Mouse (Mus musculus): ENCODE measurements around the gene Rarb.

The Rarb gene

DNA sequence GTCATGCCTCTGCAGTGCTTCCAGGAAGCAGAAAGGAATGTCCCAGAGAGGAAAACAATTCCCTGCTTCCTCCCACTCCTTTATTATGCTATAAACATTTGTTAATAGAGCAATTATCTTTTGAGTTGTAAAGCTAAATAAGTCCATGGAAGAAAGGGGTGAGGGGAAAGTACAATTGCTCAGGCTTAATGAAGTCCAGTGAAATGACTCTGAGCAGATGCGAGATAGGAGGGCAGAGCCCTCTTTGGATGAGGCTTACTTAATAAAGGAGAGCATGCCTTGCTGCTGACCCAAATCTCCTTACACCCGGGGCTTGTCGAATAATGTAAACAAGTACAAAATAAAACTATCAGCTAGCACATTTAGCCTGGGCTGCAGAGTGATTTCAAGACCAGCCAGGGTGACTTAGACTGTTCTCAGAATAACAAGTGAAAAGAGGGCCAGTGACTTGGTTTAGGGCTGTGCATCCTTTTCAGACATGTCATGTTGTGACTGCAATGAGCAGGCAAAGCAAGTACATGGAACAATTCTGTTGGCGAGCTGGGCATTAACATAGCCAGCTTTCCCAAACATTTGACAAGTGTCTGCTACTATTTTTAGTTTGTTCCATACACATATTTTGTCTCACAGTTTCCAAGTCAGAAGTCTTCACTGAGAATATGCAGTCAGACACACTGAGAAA lies 83.5 kb downstream of the Rarb start:
- no peak for DNase-seq (ENCODE audit: low spot score)

DNA sequence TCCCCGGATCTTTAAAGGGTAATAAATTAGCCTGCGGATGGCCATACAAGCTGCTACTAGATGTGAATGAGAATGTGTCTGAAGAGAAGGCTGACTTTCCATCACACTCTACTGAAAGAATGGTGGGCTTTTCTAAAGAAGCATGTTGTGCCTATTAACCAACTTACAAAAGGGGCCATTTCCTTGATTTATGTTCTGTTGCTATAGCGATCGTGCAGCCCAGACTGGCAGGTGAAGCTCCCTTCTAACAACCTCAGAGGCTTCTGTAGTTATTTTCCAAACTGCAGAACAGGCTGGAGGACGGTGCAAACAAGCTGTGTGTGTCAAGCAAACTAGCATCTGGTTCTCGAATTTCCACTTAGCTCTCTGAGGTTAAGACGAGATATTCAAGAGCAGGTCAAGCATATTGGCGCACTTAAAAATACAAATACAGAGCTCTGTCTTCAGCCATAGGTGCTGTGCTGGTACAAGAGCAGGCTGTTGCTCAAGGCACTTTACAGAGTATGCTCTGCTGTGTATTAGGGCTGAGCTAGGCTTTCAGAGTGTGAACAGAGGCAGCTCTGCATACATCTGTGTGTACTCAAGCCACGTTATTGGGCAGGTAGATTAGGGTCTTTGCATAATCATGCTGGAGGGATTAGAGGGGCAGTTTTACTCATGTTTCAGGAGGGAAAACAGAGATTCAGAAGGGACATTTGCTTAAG lies 85.2 kb downstream of the Rarb start:
- DNase-seq (ENCODE audit: low spot score), result no peak

DNA sequence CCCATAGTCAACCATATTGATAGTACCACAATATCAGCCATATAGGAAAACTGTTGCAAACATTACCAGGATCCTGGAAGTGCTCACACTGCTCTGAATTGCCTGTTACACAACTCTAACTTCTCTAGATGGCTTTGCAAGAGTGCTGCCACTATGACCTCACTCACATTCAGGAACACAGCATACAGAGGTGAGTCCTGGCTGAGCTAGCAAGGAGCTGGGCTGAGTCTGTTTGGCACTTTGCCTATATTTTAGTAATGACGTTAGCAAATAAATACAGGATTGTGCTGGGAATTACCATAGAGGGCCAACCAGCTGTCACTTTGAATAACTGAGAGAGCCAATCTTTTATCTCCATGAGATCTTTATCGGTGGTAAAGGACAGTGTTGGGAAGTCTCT lies 86.9 kb downstream of the Rarb start:
- DNase-seq (ENCODE audit: low spot score), result no peak

DNA sequence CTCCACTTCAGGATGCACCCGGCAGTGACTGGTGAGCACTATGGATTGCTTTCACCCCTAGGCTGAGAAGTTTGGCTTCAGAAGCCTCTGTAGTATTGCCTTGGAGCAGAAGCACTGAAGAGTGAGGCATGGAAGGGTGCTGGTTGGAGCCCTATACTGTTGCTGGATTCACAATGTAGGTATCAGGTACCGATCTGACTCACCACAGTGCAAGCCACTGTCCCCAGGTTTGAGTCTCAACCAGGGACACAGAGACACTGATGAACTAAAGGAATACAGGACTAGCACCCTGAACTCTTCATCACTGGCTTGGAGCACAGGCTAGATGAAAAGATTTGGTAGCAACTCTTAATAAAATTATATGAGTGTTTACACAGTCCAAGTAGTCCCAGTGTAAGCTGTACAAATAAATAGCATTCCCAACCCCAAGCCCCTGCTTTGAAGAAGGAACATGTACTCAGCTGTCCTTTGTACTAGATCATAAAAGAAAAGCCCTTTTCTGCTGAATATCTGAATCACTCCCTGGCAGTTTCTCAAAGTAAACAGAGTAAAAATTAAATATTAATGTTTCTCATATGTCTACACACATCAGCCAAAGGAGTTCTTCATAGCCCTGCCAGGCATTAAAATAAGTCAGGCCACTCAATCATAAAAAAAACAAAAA lies 90.6 kb downstream of the Rarb start:
- DNase-seq (ENCODE audit: low spot score), result no peak

DNA sequence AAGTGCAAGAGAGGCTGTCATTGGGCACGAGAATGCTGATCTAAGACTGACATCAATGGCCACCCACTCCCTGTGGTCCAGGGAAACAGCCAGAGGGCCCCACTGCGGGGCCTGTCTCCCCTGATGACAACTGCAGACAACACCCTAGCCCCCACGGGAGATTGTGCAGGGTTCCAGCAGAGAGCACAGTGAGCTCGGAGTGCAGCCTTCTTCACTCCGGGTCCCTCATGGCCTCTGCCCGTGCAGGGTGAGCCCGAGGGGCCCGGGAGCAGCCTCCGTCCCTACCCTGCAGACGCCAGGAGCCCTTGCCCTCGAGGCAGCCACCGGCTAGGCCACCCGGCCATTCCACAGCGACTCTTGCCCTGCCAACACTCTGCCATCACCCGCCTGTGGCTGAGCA lies 95.0 kb downstream of the Rarb start:
- no peak for DNase-seq (ENCODE audit: low spot score)

DNA sequence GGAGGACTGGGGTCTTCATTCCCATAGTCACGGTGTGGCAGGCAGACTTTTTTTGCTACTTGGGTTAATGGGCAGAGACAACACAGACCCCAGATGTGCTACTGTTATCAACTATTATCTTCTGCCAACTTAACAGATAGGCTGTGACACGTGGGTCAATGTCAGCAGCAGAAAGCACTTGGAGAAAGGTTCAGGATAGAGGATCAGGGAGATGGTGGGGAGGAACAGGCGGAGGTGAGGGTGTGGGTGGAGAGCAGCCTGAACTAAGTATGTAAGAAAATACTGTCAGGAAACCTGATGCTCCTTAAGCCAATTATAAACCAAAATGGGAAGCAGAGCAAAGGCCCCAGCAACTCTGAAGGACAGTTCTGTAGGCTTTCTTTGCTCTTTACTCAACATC lies 101.1 kb downstream of the Rarb start:
- no peak for DNase-seq (ENCODE audit: low spot score)

DNA sequence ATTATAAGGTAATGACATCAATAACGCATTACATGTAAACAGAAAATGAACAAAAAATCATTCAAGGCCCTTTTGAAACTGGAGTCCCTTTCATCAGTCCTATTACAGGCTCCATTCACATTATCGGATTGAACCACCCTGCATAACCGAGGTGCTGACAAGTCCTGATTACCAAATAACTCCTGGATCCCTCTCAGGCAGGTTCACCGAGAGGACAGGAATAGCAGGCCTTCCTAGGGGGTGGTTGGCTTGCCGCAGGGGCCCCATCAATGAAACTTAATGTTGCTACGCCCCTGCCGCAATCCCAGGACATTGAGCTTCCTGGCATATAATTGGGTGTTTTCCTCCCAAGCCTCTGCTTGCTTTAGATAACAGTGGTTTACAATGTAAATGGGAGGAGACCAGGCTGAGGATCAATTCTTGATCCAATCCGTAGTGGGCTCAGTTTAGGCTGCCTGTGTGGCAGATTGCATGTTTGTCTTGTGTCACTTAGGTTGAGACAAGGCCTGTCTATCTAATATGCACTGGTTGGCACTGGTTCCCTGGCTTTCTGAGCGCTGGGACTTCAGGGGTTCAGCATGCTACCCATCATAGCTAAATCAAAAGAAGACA lies 104.5 kb downstream of the Rarb start:
- DNase-seq (ENCODE audit: low spot score), result no peak

DNA sequence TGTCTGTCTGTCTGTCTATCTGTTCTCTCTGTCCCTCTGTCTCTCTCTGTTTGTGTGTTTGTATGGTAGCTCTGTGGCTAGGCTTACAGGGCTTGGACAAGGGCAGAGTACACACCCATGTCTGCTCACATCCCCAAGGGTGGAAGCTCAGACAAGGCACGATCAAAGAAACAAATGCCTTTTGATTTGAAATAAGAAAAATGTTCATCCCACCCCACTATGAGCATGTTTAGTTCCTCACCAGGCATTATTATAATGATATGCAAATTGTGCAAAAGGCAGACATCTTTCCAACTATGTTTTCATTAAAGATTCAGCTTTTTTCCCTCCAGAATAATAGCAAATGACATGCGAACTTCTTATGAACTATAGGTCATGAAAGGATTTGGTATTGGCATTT lies 105.2 kb downstream of the Rarb start:
- DNase-seq (ENCODE audit: low spot score), result no peak

DNA sequence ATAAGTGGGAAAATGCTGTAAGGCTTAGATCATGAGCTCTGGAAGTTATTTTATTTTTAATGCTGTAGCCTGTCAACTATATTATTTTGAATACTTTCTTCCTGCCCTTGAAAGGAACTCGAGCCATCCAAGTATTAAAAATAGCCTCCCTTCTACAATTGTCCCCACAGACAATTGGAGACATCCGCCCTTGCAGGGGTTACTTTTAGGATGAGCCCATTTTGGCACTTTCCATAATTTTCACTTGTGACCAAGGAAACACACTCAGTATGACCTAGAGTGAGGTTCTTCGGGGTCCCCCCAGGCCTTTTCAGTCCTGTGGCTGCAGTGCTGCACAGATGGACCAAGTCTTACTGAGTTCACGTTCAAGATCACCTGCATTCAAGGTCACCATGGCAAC lies 119.7 kb downstream of the Rarb start:
- no peak for DNase-seq (ENCODE audit: low spot score)

DNA sequence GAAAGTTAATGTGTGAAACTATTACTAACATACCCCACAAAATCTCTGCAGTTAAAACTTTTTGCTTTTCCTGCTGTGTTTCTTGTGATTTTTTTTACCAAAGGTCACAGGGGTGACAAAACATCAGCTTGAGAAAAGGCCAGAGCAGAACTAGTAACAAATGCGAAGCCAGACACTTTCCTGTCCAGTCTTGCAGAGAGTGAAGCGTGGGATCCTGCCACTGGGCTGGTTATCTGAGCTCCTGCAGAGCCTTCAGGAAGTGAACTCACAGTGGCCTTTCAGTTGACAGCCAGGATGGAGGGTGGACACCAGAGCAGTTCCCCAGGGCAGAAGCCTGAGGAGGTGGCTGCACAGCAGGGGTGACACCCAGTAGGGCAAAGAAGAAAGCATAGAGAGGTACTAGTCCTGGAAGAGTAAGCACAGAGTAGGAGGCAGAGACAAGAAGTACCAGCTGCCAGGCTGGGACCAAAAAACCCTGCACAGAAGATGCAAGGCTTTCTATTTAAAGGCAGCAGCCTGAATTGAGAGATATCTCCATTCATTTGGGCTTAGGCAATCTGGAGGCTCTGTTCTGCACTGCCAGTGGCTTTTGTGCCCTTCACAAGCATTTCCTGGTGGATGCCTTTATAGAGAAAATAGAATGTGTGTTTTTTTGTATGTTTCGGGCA lies 123.4 kb downstream of the Rarb start:
- DNase-seq (ENCODE audit: low spot score), result no peak

DNA sequence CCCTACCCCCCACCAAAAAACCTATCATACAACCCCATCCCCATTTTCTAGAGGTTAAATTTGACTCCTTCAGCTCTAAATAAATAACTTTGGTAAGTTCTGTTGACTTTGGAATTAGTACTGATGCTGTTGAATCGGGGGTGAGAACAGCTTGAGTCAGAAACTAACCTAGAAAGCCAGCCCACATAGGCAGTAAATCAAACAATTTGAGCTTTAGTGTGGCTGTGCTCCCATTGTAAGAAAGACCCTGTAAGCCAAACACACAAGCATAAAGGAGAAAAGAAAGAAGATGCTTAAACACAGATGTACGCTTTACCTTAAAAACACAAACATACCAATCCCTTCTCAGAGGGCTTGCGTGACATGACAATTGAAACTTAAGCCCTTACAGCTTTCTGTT lies 140.6 kb downstream of the Rarb start:
- DNase-seq (ENCODE audit: low spot score), result no peak

DNA sequence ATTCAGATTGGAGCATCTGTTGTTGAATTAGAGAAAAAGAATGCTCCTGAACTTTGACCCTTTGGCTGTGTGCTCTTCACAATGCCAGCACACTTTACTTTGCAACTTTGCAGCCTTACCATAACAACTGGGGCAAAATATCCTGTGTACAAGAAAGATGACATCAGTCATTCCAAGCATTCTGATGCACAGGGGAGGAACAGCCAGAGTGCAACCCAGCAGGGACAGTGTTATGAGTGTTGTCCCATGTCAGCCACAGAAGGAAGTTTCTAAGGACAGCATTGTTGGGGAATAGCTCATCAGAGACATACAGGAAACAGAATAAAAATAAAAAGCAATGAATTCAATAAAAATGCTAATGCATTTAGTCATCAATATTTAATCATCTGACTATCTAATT lies 141.9 kb downstream of the Rarb start:
- no peak for DNase-seq (ENCODE audit: low spot score)

DNA sequence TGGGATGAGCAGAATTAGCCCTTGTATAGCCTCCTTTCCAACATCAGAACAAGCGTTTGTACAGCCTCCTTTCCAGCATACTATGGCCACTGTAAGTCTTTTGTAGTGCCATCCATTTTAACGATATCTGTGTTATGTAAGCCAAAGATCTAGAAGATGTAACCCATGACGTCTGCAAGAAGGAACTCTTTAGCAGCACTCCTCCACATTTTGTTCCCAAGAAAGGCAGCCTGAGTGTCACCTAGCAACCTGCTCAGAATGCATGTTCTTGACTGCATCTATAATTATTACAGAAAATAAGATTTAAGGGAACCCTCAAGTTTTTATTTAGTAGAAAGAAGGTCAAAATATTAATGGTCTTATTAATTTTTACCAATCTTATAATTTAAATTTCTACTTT lies 148.4 kb downstream of the Rarb start:
- no peak for DNase-seq (ENCODE audit: low spot score)

DNA sequence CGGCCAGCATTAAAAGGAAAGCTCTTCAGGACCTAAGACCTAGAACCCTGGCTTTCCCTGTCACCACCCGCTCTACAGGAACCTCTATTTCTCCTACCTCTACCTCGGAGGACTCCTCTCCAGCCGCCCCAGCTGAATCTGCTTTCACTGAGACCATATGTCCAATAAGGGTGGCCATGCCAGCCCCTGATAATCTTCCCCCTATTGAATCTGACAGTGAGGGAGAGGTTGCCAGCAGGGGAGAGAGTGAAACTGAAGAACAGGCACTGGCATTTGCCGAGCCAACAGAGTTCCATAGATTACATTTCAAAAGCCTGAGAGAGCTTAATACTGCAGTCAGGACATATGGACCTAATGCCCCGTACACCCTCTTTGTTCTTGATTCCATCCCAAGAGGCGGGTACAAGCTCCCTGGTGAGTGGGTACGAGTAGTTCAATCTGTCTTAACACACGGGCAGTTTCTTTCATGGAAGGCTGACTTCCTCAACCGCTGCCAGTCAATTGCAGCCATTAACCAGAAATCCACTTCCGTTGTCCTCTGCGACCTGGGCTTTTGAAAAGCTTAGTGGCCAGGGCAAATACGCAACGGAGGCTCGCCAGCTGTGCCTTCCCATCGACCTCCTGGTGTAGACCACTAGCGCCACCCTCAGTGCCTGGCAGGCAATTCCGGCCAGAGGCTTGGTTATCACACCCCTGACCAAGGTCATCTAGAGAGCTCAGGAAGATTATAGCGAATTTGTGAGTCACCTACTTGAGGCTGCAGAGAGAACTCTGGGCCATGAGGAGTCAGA lies 179.6 kb downstream of the Rarb start:
- DNase-seq (ENCODE audit: low spot score), result no peak

DNA sequence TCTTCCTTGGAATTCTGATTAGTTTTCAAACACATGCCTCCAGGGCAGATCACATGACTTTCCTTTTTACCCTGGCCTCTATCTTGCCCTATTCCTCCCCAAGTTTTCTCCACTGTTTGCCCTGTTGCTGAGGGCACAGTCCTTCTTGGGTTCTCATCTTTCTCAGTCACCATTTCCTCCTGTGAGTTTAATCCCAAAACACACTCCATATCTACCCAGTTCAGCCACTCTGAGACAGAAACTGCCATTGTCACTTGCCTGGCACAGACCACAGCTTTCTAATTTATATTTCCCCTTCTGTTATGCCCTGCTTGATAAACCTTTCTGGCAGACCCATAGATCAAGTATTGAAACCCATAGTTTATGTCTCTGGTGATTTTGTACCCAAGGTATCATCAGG lies 205.0 kb downstream of the Rarb start:
- DNase-seq (ENCODE audit: low spot score), result no peak

DNA sequence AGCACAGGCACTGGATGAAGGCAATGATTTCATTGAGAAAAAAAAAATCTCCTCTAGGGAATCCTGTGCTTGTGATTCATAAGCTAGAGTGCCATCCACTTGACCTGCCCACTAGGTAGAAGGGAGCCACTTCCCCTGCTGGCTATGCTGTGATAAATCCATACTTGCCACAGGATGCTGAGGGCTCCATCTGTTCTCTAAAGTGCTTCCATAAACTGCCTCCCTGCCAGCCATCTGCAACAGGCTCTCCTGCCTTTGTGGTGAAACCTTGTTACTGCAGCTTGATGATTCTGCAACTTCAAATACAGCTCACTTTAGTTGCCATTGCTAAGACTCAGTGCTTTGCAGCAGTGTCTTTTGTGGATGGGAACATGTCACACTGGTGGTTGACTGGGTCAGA lies 213.5 kb downstream of the Rarb start:
- DNase-seq (ENCODE audit: low spot score), result no peak

DNA sequence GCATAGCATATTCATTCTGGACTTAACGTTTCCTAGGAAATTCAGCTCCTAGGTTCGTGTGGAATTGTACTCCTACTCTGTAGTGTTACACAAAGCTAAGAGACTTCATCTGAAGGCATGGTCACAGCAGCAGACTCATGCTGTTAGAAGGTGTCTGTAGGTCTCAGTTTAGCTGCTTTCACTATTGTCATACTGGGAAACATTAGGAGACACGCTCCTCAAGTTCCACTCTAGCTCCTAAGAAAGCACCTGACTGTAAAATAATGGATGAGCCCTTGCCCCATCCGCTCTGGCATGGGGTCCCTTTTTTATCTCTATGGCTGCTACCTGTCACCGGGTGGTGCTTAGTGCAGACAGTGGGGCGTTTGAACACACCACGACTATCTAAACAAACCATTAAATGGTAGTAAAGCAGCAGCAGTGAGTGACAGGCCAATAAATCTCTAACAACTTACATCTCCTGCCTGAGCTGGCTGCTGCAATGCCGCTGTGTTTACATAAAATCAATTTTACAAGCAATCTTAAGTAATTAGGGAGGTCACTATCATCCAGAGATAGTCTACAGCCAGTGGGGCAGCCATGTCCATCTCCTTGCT lies 214.4 kb downstream of the Rarb start:
- DNase-seq (ENCODE audit: low spot score), result no peak

DNA sequence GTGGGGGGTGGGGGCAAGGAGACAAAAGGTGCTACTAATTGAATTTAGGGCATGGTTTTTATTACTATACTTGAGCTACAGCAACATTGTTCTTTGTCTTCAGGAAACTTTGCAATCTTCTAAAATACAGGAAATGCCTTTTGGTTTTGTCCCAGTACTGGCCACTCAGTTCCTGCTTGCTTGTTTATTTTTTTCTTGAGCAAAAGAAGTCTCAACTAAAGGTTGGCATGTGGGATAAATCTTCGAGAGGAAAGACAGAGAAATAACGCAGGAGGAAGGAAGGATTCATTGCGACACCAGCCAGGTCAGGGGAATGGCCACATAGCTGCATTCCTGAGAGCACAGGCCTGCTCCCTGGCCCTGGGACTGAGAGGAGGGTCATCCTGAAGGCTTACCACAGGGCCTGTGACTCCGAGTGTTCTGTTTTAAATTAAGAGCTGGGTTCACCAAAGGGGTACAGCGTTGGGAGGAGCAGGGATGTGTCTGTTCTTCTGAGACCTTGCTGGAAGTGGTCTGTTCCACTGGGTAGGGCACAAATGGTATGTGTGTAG lies 215.8 kb downstream of the Rarb start:
- no peak for DNase-seq (ENCODE audit: low spot score)

DNA sequence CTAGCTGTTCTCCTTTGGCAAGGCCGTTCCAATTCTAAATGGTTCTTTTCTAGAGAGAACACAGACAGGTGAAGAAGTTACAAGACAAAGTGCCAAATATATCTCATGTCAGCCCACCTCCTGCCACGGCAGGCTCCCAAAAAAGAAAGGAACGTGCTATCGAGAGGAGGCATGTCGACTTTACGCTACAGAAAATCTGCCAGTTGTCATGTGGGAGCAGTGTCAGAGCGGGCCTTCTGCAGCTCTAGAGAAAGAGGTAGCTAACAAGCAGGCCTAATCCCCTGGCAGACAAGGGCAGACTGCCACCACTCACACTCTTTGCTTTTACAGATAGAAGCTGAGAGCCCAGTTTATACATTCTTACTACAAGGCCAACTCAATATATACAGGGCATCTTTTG lies 219.7 kb downstream of the Rarb start:
- no peak for DNase-seq (ENCODE audit: low spot score)

DNA sequence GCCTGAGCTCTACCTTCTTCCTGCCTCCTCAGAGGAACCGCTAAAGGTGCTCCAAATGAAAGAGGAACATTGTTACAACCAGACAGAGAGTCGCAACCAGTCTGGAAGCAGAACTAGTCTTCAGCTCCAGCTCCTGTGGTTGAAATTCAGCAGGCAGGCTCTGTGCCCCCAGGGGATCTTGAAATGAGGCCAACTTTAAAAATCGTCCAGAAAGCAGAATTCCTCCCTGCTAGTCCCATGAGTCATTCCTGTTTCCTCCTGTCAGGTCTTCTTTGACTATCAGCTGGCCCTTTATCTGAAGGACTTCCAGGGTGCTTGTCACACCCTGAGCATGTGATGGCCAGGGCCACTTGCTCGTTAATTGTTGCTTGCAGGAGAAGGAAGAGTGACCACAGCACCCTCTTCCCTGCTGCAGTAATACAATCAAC lies 220.9 kb downstream of the Rarb start:
- DNase-seq (ENCODE audit: low spot score), result no peak

DNA sequence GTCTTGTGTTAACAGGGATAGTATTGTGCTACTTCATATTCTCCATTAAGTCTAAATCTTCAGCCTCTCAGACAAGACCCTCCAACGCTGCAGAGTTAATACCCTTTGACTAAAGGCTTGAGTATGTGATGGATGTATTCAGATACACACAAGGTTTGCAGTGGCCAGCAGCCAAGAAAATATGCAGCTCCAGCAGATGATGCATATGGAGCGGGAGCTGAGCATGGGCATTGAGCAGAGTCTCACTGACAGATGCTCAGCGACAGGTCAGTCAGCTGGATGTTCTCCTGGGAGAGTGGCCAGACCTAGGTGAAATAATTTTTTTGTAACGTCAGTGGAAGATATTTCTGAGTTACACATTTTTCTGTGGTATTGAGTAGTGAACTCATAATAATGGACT lies 229.8 kb downstream of the Rarb start:
- no peak for DNase-seq (ENCODE audit: low spot score)
